11 mouse cellular contexts compared by ENCODE assay signal in the genomic region with DNA sequence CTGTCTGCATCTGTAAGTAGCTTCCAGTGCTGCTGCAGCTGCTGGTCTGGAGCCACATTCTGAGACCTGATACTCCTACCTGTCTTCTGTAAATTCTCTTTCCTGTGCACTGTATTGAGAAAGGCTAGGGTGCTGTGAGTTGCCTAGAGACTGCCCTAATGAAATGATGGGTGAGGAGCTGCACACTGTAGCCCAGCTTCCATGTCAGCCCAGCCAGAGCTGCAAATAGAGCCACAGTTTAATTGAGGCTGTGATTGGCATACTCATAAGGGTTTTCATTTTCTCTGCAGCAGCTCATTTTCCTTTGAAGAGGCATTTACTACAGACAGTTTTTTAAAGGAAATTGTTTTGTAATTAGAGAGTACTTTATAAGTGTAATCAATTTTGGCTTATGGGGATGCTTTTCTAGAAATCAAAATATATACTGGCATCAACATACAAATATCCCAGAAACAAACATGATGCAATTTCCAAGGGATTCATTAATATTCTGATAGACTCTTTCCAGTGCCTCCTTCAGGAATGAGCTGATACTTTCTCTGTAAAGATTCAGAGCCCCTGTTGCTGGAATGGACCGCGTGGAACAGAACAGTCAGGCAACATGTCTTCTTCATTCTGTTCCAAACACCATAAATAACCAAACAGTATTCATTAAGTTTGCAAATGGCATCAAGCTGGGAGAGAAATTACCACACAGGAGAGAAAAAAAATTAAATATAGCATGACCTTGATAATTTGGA.
A peak's percentile ranks its signal among the peaks of the same experiment; 100 is the strongest.
DNase-seq lines count a peak whose midpoint lies in the region; ATAC-seq and TF ChIP-seq lines count a peak whose summit lies in the region.
"Had no signal": no experiment of that assay in that cellular context is flagged by ENCODE, and none has a peak within 500 bp of the region (broad histone marks: within the 10 kb centered on the region; RNA-seq: fewer than 3 reads in every experiment).

No protein-coding gene starts in this region.

- 70% methylated on average over 2 of the region's 2 CpGs for WGBS in forebrain, embryonic 11.5 days
- 21% methylated on average over 2 of the region's 2 CpGs for WGBS in forebrain, postnatal 0 days
- 69% methylated on average over 2 of the region's 2 CpGs for WGBS in midbrain, embryonic 16.5 days

- H3K27me3 ChIP-seq in forebrain, embryonic 11.5 days (ENCODE audit: control insufficient read depth, insufficient read depth, low read length), result no peaks in the 10 kb centered on the region
- no peaks in the 10 kb centered on the region for H3K27me3 ChIP-seq in forebrain, postnatal 0 days (ENCODE audit: insufficient read depth, low read length)
- no peaks in the 10 kb centered on the region for H3K27me3 ChIP-seq in midbrain, embryonic 16.5 days (ENCODE audit: control insufficient read depth, insufficient read depth, low read depth, low read length)

- intact Hi-C loops in gastrocnemius, postnatal 36 days (cut with DNase I), result no loop called here

- peak; percentile 79 for ATAC-seq in forebrain, embryonic 11.5 days (replicated peaks; ENCODE audit: low FRiP score)
- ATAC-seq in forebrain, postnatal 0 days, result peak; percentile 95
- ATAC-seq in midbrain, embryonic 16.5 days, result peak; percentile 84

- no peak for TF ChIP-seq CTCF in forebrain, postnatal 0 days (IDR thresholded peaks at IDR 0.05; ENCODE audit: low read depth)

- no peak overlapping the region for H3K9ac ChIP-seq in forebrain, embryonic 11.5 days (ENCODE audit: low read length)
- no peak overlapping the region for H3K9ac ChIP-seq in forebrain, postnatal 0 days
- H3K9ac ChIP-seq in midbrain, embryonic 16.5 days (ENCODE audit: low read depth, low read length), result no peak overlapping the region
- H3K9ac ChIP-seq: lung, embryonic 14.5 days had no signal

- H3K27ac ChIP-seq in forebrain, embryonic 11.5 days (ENCODE audit: low read depth, low read length), result peak overlapping the region; percentile 43; the same call in 1 of the 2 replicates
- 0 out of 2 replicates have a peak overlapping the region, but pooled peaks have one; percentile 22 for H3K27ac ChIP-seq in forebrain, postnatal 0 days (ENCODE audit: low read depth, low read length)
- H3K27ac ChIP-seq in midbrain, embryonic 16.5 days (ENCODE audit: low read length), result peak overlapping the region; percentile 58
- H3K27ac ChIP-seq: macrophage had no signal

- no peak overlapping the region for H3K4me2 ChIP-seq in forebrain, embryonic 11.5 days (ENCODE audit: low read depth, low read length, severe bottlenecking)
- no peak overlapping the region for H3K4me2 ChIP-seq in forebrain, postnatal 0 days (ENCODE audit: low read depth)
- no peak overlapping the region for H3K4me2 ChIP-seq in midbrain, embryonic 16.5 days (ENCODE audit: low read length)
- H3K4me2 ChIP-seq: lung, embryonic 14.5 days had no signal

- no peak overlapping the region for H3K4me3 ChIP-seq in forebrain, embryonic 11.5 days (ENCODE audit: low read depth, low read length)
- no peak overlapping the region for H3K4me3 ChIP-seq in forebrain, postnatal 0 days (ENCODE audit: low read depth, low read length)
- no peak overlapping the region for H3K4me3 ChIP-seq in midbrain, embryonic 16.5 days (ENCODE audit: low read depth, low read length)

- no peaks in the 10 kb centered on the region; the same call in 1 of the 2 replicates for H3K9me3 ChIP-seq in forebrain, embryonic 11.5 days (ENCODE audit: control insufficient read depth, low read length)
- H3K9me3 ChIP-seq in forebrain, postnatal 0 days (ENCODE audit: low read length), result peaks cover 3% of the 10 kb centered on the region; the same call in 1 of the 2 replicates
- peaks cover 3% of the 10 kb centered on the region; the same call in 1 of the 2 replicates for H3K9me3 ChIP-seq in midbrain, embryonic 16.5 days (replicated peaks; ENCODE audit: control insufficient read depth, low read length, poor library complexity, severe bottlenecking)

- peaks cover 3% of the 10 kb centered on the region; the same call in 1 of the 2 replicates for H3K4me1 ChIP-seq in forebrain, embryonic 11.5 days (replicated peaks; ENCODE audit: control insufficient read depth, insufficient read depth, low read length)
- H3K4me1 ChIP-seq in forebrain, postnatal 0 days (ENCODE audit: insufficient read depth), result no peaks in the 10 kb centered on the region
- peaks cover 9% of the 10 kb centered on the region for H3K4me1 ChIP-seq in midbrain, embryonic 16.5 days (ENCODE audit: control insufficient read depth, insufficient read depth, low read length)

- no peaks in the 10 kb centered on the region for H3K36me3 ChIP-seq in forebrain, embryonic 11.5 days (ENCODE audit: control insufficient read depth, insufficient read depth, low read length)
- no peaks in the 10 kb centered on the region for H3K36me3 ChIP-seq in forebrain, postnatal 0 days (ENCODE audit: insufficient read depth)
- no peaks in the 10 kb centered on the region for H3K36me3 ChIP-seq in midbrain, embryonic 16.5 days (ENCODE audit: control insufficient read depth, insufficient read depth, low read length)

- peak; percentile 10 to 20 for DNase-seq in layer of hippocampus, adult 8-10 months (ENCODE audit: low spot score in 2 of 2)
- DNase-seq in layer of hippocampus, postnatal 36 days, result no peak
- no peak for DNase-seq in forebrain, embryonic 11.5 days (ENCODE audit: low spot score)
- peak; percentile 32 for DNase-seq in forebrain, postnatal 0 days
- DNase-seq in cerebellum, adult 11 months, result no peak
- no peak for DNase-seq in gastrocnemius, postnatal 36 days
- DNase-seq: embryo, embryonic 11 days; lung, embryonic 14.5 days; right cerebral cortex, postnatal 14 days had no signal

Comparison
In these comparisons a context has a peak if more than half of its experiments do, and no peak if none do; other contexts are left out.
1. DNase-seq: peak in layer of hippocampus, adult 8-10 months (2 of 2) and forebrain, postnatal 0 days (single experiment); none in layer of hippocampus, postnatal 36 days (0 of 2), forebrain, embryonic 11.5 days (single experiment), cerebellum, adult 11 months (single experiment) and gastrocnemius, postnatal 36 days (0 of 2).
2. Peak in every context shown above with its lines, with median percentiles within 50 percentile points of each other: ATAC-seq and H3K27ac ChIP-seq.